Mouse (Mus musculus): Measurements from ENCODE around the gene Ndufc1. TPM values are rescaled to one million over a fixed set of nuclear protein-coding genes. Genes with fewer than 3 reads are reported as not detected.

Ndufc1 gene
- total and polyA plus RNA-seq, 3 experiments: 159 to 213 (median 206) TPM

DNA sequence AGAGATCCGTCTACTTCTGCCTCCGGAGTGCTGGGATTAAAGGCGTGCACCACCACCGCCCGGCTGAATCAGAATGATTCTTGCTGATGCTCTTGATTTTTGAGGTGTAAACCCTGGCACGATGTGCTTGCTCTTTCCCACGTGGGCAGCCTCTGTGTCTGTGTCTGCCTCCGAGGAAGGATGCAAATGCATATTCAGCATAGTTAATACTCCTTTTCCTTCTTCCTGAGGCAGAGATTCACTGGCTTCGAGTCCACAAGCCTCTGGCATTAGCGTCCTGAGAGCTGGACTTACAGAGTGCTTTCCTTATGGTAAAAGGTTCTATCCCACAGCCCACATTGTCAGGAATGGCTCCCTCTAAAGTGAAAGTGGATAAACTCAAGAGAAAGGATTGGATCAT is 8.1 kb downstream of the Ndufc1 start:
- H3K27ac ChIP-seq (ENCODE audit: insufficient read depth, low read depth): no peak overlapping the region
- H3K9me3 ChIP-seq (replicated peaks; ENCODE audit: low read length): no peaks in the 10 kb centered on the region
- H3K4me3 ChIP-seq (replicated peaks in 1 of 3; ENCODE audit: low read depth in 2 of 3, low read length in 2 of 3, poor library complexity in 1 of 3): no peak overlapping the region
- H3K27me3 ChIP-seq (replicated peaks): no peaks in the 10 kb centered on the region
- H3K36me3 ChIP-seq (replicated peaks in 1 of 2; ENCODE audit: control insufficient read depth in 1 of 2, insufficient read depth in 1 of 2, low read length in 1 of 2): peaks cover 15 to 30% of the 10 kb centered on the region in 2 experiments
- TF ChIP-seq MAFK (IDR thresholded peaks at IDR 0.05; ENCODE audit: insufficient replicate concordance, low read length): no peak
- TF ChIP-seq TBP (conservative IDR thresholded peaks at IDR 0.05; ENCODE audit: low read depth, low read length): no peak
- no peak for TF ChIP-seq ZKSCAN1 (IDR thresholded peaks at IDR 0.05; ENCODE audit: borderline replicate concordance, low read depth, low read length)
- no peak for TF ChIP-seq BHLHE40 (IDR thresholded peaks at IDR 0.05; ENCODE audit: low read depth, low read length)
- TF ChIP-seq USF2 (conservative IDR thresholded peaks at IDR 0.05; ENCODE audit: low read depth, low read length): no peak
- TF ChIP-seq UBTF (IDR thresholded peaks at IDR 0.05; ENCODE audit: low read depth, low read length): no peak
- no peak for TF ChIP-seq IRF4 (IDR thresholded peaks at IDR 0.05; ENCODE audit: low read depth, low read length)
- TF ChIP-seq TCF12 (IDR thresholded peaks at IDR 0.05; ENCODE audit: low read depth, low read length): no peak
- TF ChIP-seq MXI1 (IDR thresholded peaks at IDR 0.05; ENCODE audit: low read depth, low read length): no peak
- TF ChIP-seq NRF1 (IDR thresholded peaks at IDR 0.05; ENCODE audit: low read depth, low read length): no peak
- no peak for TF ChIP-seq E2F4 (IDR thresholded peaks at IDR 0.05; ENCODE audit: insufficient replicate concordance, low read depth, low read length)
- no peak for TF ChIP-seq MYC (IDR thresholded peaks at IDR 0.05; ENCODE audit: low read depth, low read length)
- TF ChIP-seq ZNF384 (IDR thresholded peaks at IDR 0.05; ENCODE audit: low read depth, low read length): no peak
- TF ChIP-seq USF1 (IDR thresholded peaks at IDR 0.05; ENCODE audit: low read depth, low read length): no peak
- no peak for TF ChIP-seq ELF1 (IDR thresholded peaks at IDR 0.05; ENCODE audit: low read depth, low read length)
- TF ChIP-seq CHD1 (IDR thresholded peaks at IDR 0.05; ENCODE audit: low read depth, low read length): no peak
- TF ChIP-seq SMC3 (IDR thresholded peaks at IDR 0.05; ENCODE audit: low read depth, low read length): no peak
- no peak for TF ChIP-seq JUND (conservative IDR thresholded peaks at IDR 0.05; ENCODE audit: low read depth, low read length)
- dilution Hi-C loops (cut with MboI; ENCODE audit: extremely low pct_ligation_motif_present, extremely low pct_unique_long_range_greater_than_20kb, low sequenced_read_pairs): no loop called here
- H3K4me1 ChIP-seq (ENCODE audit: control insufficient read depth in 1 of 2, insufficient read depth in 2 of 2): peaks cover 2 to 13% of the 10 kb centered on the region in 2 experiments; a peak in 2 of 4 replicates
- no peak overlapping the region for H3K9ac ChIP-seq (ENCODE audit: insufficient read depth, low read depth)
- DNase-seq (ENCODE audit: extremely low read depth): no peak
- no peaks in the 10 kb centered on the region for H3K79me2 ChIP-seq (replicated peaks; ENCODE audit: control insufficient read depth, extremely low read depth, insufficient read depth, poor library complexity, severe bottlenecking)
- in situ Hi-C loops (cut with MboI; ENCODE audit: low pct_ligation_motif_present, low pct_unique_long_range_greater_than_20kb, low sequenced_read_pairs): no loop called here
- peak overlapping the region; percentile 5; the same call in 1 of the 2 replicates for H3K4me2 ChIP-seq (ENCODE audit: insufficient read depth, low read depth, poor library complexity, severe bottlenecking)

- no peak overlapping the region for H3K4me2 ChIP-seq (ENCODE audit: insufficient read depth, low read depth, poor library complexity, severe bottlenecking)
- no peaks in the 10 kb centered on the region for H3K79me2 ChIP-seq (replicated peaks; ENCODE audit: control insufficient read depth, extremely low read depth, insufficient read depth, poor library complexity, severe bottlenecking)
- no peak for DNase-seq (ENCODE audit: extremely low read depth)
- H3K9me3 ChIP-seq (replicated peaks; ENCODE audit: low read length): no peaks in the 10 kb centered on the region
- H3K27me3 ChIP-seq (replicated peaks): no peaks in the 10 kb centered on the region
- dilution Hi-C loops (cut with MboI; ENCODE audit: extremely low pct_ligation_motif_present, extremely low pct_unique_long_range_greater_than_20kb, low sequenced_read_pairs) (no loop called here), in situ Hi-C loops (cut with MboI; ENCODE audit: low pct_ligation_motif_present, low pct_unique_long_range_greater_than_20kb, low sequenced_read_pairs) (no loop called here)
- no peak overlapping the region for H3K9ac ChIP-seq (ENCODE audit: insufficient read depth, low read depth)
- H3K36me3 ChIP-seq (replicated peaks in 1 of 2; ENCODE audit: control insufficient read depth in 1 of 2, insufficient read depth in 1 of 2, low read length in 1 of 2): peaks cover 11 to 20% of the 10 kb centered on the region in 2 experiments
- H3K27ac ChIP-seq (ENCODE audit: insufficient read depth, low read depth): no peak overlapping the region
- H3K4me1 ChIP-seq (ENCODE audit: control insufficient read depth in 1 of 2, insufficient read depth in 2 of 2): peaks cover 2 to 13% of the 10 kb centered on the region in 2 experiments; a peak in 2 of 4 replicates
- H3K4me3 ChIP-seq (replicated peaks in 1 of 3; ENCODE audit: low read depth in 2 of 3, low read length in 2 of 3, poor library complexity in 1 of 3): no peak overlapping the region
- TF ChIP-seq ZMIZ1 (IDR thresholded peaks at IDR 0.05; ENCODE audit: low read depth, low read length) (no peak), USF2 (conservative IDR thresholded peaks at IDR 0.05; ENCODE audit: low read depth, low read length) (no peak), CHD1 (IDR thresholded peaks at IDR 0.05; ENCODE audit: low read depth, low read length) (no peak), TBP (conservative IDR thresholded peaks at IDR 0.05; ENCODE audit: low read depth, low read length) (no peak), MAX (IDR thresholded peaks at IDR 0.05; ENCODE audit: low read length) (no peak), KAT2A (IDR thresholded peaks at IDR 0.05; ENCODE audit: insufficient replicate concordance, low read length) (no peak), E2F4 (IDR thresholded peaks at IDR 0.05; ENCODE audit: insufficient replicate concordance, low read depth, low read length) (no peak), POLR2A (IDR thresholded peaks at IDR 0.05; ENCODE audit: low read depth, low read length) (no peak), MXI1 (IDR thresholded peaks at IDR 0.05; ENCODE audit: low read depth, low read length) (no peak), MAFK (IDR thresholded peaks at IDR 0.05; ENCODE audit: insufficient replicate concordance, low read length) (no peak), EP300 (IDR thresholded peaks at IDR 0.05; ENCODE audit: low read length) (no peak), TCF12 (IDR thresholded peaks at IDR 0.05; ENCODE audit: low read depth, low read length) (no peak), MEF2A (IDR thresholded peaks at IDR 0.05; ENCODE audit: borderline replicate concordance, low read depth, low read length) (no peak), HCFC1 (IDR thresholded peaks at IDR 0.05; ENCODE audit: low read depth, low read length) (no peak), MYC (IDR thresholded peaks at IDR 0.05; ENCODE audit: low read depth, low read length) (no peak), MAZ (IDR thresholded peaks at IDR 0.05; ENCODE audit: low read depth, low read length) (no peak)
Measured at GRCm38 (mm10) chr3:51399531-51399930, 9.3 kb downstream of the Ndufc1 start.

Data from CH12.LX (cell line).